Mouse (Mus musculus): ENCODE measurements around the gene Cdca3. TPM values are rescaled to one million over a fixed set of nuclear protein-coding genes. Genes with fewer than 3 reads are reported as not detected.
"Not testable (repeated sequence)": the region's sequence is repeated elsewhere in the genome, so short reads cannot be mapped to it uniquely, and the experiment has no call there.

Gene Cdca3
- polyA plus RNA-seq, 1 experiment from 2014 or later = 201 TPM

DNA sequence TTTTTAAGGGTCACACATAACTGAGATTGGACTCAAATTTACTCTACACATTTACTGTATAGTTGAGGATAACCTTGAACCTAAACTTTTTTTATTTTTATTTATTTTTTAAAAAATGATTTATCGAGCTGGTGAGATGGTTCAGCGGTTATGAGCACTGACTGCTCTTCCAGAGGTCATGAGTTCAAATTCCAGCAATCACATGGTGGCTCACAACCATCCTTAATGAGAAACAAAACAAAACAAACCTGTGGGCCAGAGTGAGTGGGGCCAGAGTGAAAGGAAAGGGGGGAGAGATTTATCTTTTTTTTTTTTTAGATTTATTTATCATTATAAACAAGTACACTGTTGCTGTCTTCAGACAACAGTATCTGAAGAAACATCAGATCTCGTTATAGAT is 37.4 kb upstream of the Cdca3 start:
- H3K9ac ChIP-seq (ENCODE audit: low read depth, low read length) = no peak overlapping the region
- no peaks in the 10 kb centered on the region for H3K9me3 ChIP-seq (ENCODE audit: control insufficient read depth, low read length)
- H3K27me3 ChIP-seq (ENCODE audit: control insufficient read depth, insufficient read depth, low read length) = no peaks in the 10 kb centered on the region
- no peak overlapping the region for H3K27ac ChIP-seq (ENCODE audit: low read depth, low read length)
- H3K4me3 ChIP-seq (ENCODE audit: low read length) = no peak overlapping the region
- no peak overlapping the region for H3K4me2 ChIP-seq (replicated peaks; ENCODE audit: low read depth, low read length)
- no peaks in the 10 kb centered on the region for H3K4me1 ChIP-seq (ENCODE audit: control insufficient read depth, insufficient read depth, low read length)
- no peaks in the 10 kb centered on the region for H3K36me3 ChIP-seq (ENCODE audit: control insufficient read depth, insufficient read depth, low read length)
- 72% methylated on average over 3 of the region's 3 CpGs for WGBS
- ATAC-seq (ENCODE audit: low FRiP score, low TSS enrichment) = no peak

DNA sequence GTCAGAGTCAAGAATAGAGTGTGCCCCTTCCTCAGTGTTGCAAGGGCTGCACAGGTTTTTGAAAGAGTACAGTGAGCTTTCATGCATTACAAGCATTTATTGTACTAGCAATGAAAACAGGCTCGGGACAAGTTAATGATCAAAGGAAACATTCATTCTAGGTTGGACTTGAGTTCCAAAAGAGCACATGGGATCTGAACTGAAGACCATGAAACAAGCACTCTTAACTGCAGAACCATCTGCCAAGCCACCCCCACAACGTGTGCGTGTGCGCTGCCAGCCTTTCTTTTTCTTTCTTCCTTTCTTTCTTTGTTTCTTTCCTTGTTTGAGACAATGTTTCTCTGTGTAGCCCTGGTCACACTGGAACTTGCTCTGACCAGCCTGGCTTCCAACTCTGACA is 33.6 kb upstream of the Cdca3 start:
- Histone ChIP-seq H3K4me3 (ENCODE audit: low read length) (no peak overlapping the region), H3K9ac (ENCODE audit: low read depth, low read length) (no peak overlapping the region), H3K9me3 (ENCODE audit: control insufficient read depth, low read length) (no peaks in the 10 kb centered on the region), H3K27ac (ENCODE audit: low read depth, low read length) (peak overlapping the region; percentile 45; the same call in 1 of the 2 replicates), H3K4me2 (replicated peaks; ENCODE audit: low read depth, low read length) (no peak overlapping the region), H3K27me3 (ENCODE audit: control insufficient read depth, insufficient read depth, low read length) (no peaks in the 10 kb centered on the region), H3K36me3 (ENCODE audit: control insufficient read depth, insufficient read depth, low read length) (no peaks in the 10 kb centered on the region), H3K4me1 (ENCODE audit: control insufficient read depth, insufficient read depth, low read length) (no peaks in the 10 kb centered on the region)
- ATAC-seq (ENCODE audit: low FRiP score, low TSS enrichment) = peak; percentile 46; the same call in 1 of the 2 replicates
- WGBS = 78% methylated on average over 4 of the region's 4 CpGs

DNA sequence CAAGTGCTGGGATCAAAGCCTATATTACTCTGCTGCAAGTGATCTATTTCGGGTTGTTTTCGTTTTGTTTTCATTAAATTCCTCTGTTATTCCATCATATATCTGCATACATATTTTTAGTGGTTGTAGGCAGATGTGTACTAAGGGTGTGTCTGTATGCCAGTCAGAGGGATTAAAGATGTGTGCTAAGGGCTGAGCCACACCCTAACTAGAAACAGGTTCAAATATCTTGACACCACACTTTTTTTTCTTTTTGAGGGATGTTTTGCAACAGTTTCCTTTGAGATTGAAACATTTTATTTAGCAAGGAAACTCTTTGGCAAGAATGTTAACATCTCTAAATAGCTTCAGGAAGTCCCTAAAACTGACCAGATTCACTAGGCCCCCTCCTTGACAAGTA is 33.1 kb upstream of the Cdca3 start:
- 75% methylated on average over 2 of the region's 2 CpGs for WGBS
- ATAC-seq (ENCODE audit: low FRiP score, low TSS enrichment) = peak; percentile 35; the same call in 1 of the 2 replicates
- Histone ChIP-seq H3K27me3 (ENCODE audit: control insufficient read depth, insufficient read depth, low read length) (no peaks in the 10 kb centered on the region), H3K9ac (ENCODE audit: low read depth, low read length) (no peak overlapping the region), H3K27ac (ENCODE audit: low read depth, low read length) (peak overlapping the region; percentile 45; the same call in 1 of the 2 replicates), H3K36me3 (ENCODE audit: control insufficient read depth, insufficient read depth, low read length) (no peaks in the 10 kb centered on the region), H3K4me2 (replicated peaks; ENCODE audit: low read depth, low read length) (no peak overlapping the region), H3K4me3 (ENCODE audit: low read length) (no peak overlapping the region), H3K4me1 (ENCODE audit: control insufficient read depth, insufficient read depth, low read length) (no peaks in the 10 kb centered on the region), H3K9me3 (ENCODE audit: control insufficient read depth, low read length) (no peaks in the 10 kb centered on the region)

DNA sequence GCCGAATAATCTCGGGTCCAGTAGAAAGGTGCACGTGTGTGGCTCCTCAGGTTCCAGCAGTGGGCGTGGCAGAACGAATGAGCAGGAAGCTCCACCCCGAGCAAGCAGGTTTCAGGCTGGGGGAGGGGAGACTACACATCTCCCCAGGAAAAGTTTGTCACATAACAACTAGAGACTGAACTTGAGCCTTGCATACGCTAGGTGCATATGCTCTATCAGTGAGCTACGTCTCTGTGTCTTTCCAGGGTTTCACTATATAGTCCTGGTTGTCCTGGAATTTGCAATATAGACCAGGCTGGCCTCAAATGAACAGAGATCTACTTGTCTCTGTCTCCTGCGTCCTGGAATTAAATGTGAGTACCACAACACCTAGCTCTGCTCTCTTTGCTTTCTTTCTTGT is 26.9 kb upstream of the Cdca3 start:
- H3K4me1 ChIP-seq (ENCODE audit: control insufficient read depth, insufficient read depth, low read length); H3K36me3 ChIP-seq (ENCODE audit: control insufficient read depth, insufficient read depth, low read length); H3K27ac ChIP-seq (ENCODE audit: low read depth, low read length); H3K27me3 ChIP-seq (ENCODE audit: control insufficient read depth, insufficient read depth, low read length); ATAC-seq (ENCODE audit: low FRiP score, low TSS enrichment); H3K9me3 ChIP-seq (ENCODE audit: control insufficient read depth, low read length); H3K9ac ChIP-seq (ENCODE audit: low read depth, low read length): not testable (repeated sequence)
- Histone ChIP-seq H3K4me3 (ENCODE audit: low read length) (peak overlapping the region; percentile 10; the same call in 1 of the 2 replicates), H3K4me2 (replicated peaks; ENCODE audit: low read depth, low read length) (peak overlapping the region; percentile 21; the same call in 1 of the 2 replicates)
- WGBS = 12% methylated on average over 6 of the region's 9 CpGs

DNA sequence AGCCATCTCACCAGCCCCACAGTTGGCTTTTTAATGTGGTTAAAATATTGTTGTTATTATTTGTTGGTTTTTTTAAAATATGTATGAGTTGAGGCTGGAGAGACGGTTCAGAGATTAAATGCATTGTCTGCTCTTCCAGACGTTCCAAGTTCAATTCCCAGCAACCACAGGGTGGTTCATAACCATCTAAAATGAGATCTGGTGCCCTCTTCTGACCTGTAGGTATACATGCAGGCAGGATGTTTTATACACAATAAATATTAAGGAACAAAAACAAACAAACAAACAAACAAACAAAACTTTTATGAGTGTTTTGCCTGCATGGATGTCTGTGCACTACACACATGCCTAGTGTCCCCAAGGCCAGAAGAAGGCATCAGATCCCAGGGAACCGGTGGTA is 26.3 kb upstream of the Cdca3 start:
- ATAC-seq (ENCODE audit: low FRiP score, low TSS enrichment) = no peak
- Histone ChIP-seq H3K4me3 (ENCODE audit: low read length) (no peak overlapping the region), H3K9me3 (ENCODE audit: control insufficient read depth, low read length) (no peaks in the 10 kb centered on the region), H3K4me1 (ENCODE audit: control insufficient read depth, insufficient read depth, low read length) (peaks cover 10% of the 10 kb centered on the region; the same call in 1 of the 2 replicates), H3K36me3 (ENCODE audit: control insufficient read depth, insufficient read depth, low read length) (no peaks in the 10 kb centered on the region), H3K27ac (ENCODE audit: low read depth, low read length) (no peak overlapping the region), H3K4me2 (replicated peaks; ENCODE audit: low read depth, low read length) (no peak overlapping the region), H3K9ac (ENCODE audit: low read depth, low read length) (no peak overlapping the region), H3K27me3 (ENCODE audit: control insufficient read depth, insufficient read depth, low read length) (no peaks in the 10 kb centered on the region)
- 82% methylated on average over 3 of the region's 3 CpGs for WGBS

GRCm38 (mm10) chr6:124803691-124804090 is 25.7 kb upstream of the Cdca3 start:
- H3K9ac ChIP-seq (ENCODE audit: low read depth, low read length); H3K4me2 ChIP-seq (replicated peaks; ENCODE audit: low read depth, low read length); H3K27ac ChIP-seq (ENCODE audit: low read depth, low read length); ATAC-seq (ENCODE audit: low FRiP score, low TSS enrichment); H3K36me3 ChIP-seq (ENCODE audit: control insufficient read depth, insufficient read depth, low read length); H3K9me3 ChIP-seq (ENCODE audit: control insufficient read depth, low read length); H3K27me3 ChIP-seq (ENCODE audit: control insufficient read depth, insufficient read depth, low read length); H3K4me3 ChIP-seq (ENCODE audit: low read length): not testable (repeated sequence)
- WGBS = 97% methylated on average over 4 of the region's 4 CpGs
- peaks cover 12% of the 10 kb centered on the region; the same call in 1 of the 2 replicates for H3K4me1 ChIP-seq (ENCODE audit: control insufficient read depth, insufficient read depth, low read length)

DNA sequence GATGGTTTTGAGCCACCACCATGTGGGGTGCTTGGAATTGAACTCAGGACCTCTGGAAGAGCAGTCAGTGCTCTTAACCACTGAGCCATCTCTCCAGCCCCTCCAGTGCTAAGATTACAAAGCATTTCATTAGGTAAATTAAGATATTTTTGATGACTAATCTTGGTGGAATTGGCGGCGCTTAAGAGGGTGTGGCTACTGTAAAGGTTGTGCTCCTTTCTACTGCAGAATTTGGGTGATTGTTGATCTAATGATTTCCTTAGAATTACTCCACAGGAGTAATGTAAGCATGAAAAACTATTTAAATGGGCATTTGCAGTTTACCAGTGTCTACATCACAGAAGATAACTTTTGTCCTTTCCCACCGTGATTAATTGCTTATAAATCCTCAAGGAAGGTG is 25.0 kb upstream of the Cdca3 start:
- Histone ChIP-seq H3K4me1 (ENCODE audit: control insufficient read depth, insufficient read depth, low read length) (peaks cover 12% of the 10 kb centered on the region; the same call in 1 of the 2 replicates), H3K9me3 (ENCODE audit: control insufficient read depth, low read length) (no peaks in the 10 kb centered on the region), H3K27me3 (ENCODE audit: control insufficient read depth, insufficient read depth, low read length) (no peaks in the 10 kb centered on the region), H3K4me3 (ENCODE audit: low read length) (no peak overlapping the region), H3K4me2 (replicated peaks; ENCODE audit: low read depth, low read length) (no peak overlapping the region), H3K36me3 (ENCODE audit: control insufficient read depth, insufficient read depth, low read length) (no peaks in the 10 kb centered on the region), H3K9ac (ENCODE audit: low read depth, low read length) (no peak overlapping the region), H3K27ac (ENCODE audit: low read depth, low read length) (no peak overlapping the region)
- ATAC-seq (ENCODE audit: low FRiP score, low TSS enrichment) = no peak
- WGBS = 87% methylated on average over 3 of the region's 3 CpGs

DNA sequence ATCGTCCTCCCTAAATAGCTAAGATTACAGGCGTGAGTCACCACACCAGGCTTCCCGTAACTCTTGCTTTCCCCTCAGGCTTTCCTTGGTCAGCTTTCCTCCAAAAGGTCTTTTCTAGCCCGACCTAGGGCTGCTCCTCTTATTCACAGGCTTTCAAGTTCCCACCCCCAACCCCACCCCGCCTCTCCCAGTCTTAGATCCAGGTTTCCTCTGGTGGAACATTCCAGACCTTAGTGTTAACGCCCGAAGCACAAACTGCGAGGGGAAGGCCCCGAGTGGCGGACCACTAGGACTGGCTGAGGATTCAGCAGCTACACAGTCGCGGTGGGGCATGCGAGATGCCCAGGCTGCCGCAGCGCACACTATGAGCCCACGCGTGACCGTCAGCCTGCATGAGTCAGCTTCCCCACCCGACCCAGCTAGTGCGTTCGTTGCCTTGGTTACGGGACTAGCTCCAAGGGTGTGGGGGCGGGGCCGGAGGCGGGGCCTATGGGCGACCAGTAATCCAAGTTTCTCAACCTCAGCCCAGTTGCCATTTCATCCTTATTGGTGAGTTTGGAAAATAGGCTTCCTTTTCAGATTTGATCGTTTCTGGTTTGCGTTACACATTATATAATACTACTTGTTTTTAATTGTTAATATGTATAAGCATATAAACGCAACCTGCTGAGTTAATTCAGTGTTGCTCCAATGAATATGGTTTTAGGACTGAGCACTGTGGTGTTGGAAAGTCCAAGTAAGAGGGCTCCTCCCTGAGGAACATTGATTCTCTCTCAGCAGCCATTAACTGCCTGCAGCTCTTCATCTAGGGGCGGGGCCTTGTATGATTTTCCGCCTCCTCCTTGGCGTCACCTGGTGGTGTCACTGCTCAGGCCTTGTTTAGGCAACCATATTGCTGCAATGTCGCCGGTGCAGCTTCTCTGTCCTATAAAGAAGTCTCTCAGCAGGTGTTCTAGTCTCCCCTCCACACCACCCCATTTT is 23.7 kb upstream of the Cdca3 start:
- Histone ChIP-seq H3K4me3 (ENCODE audit: low read length) (peak overlapping the region; percentile 41), H3K36me3 (ENCODE audit: control insufficient read depth, insufficient read depth, low read length) (peaks cover 8% of the 10 kb centered on the region; the same call in 1 of the 2 replicates), H3K27ac (ENCODE audit: low read depth, low read length) (peak overlapping the region; percentile 89), H3K27me3 (ENCODE audit: control insufficient read depth, insufficient read depth, low read length) (no peaks in the 10 kb centered on the region), H3K9ac (ENCODE audit: low read depth, low read length) (peak overlapping the region; percentile 47), H3K4me2 (replicated peaks; ENCODE audit: low read depth, low read length) (peak overlapping the region; percentile 57), H3K4me1 (ENCODE audit: control insufficient read depth, insufficient read depth, low read length) (peaks cover 21% of the 10 kb centered on the region), H3K9me3 (ENCODE audit: control insufficient read depth, low read length) (no peaks in the 10 kb centered on the region)
- WGBS = under 1% methylated on average over 34 of the region's 34 CpGs
- peak; percentile 76 for ATAC-seq (ENCODE audit: low FRiP score, low TSS enrichment)
